13 mouse cellular contexts compared by ENCODE assay signal in the genomic region with DNA sequence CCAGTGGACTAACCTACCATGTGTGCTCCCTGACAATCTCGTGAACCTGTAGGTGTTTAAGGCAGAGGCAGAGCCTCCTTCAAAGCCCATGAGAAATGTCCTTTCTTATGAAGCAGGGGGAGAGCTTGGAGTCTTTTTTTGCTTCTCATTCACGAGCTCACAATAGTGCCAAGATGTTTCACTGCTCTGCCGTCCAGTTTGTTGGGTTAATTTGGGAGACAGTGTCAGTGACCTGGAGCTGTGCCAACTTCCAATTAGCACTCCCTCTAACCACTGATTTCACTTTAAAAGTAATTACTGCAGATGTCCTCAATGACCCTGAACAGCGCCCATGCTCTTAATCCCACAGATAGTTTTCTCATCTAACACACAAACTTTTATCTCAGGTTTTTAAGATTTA. TPM values are rescaled to one million over a fixed set of nuclear protein-coding genes. Genes with fewer than 3 reads are reported as not detected.
DNase-seq lines count a peak whose midpoint lies in the region; ATAC-seq and TF ChIP-seq lines count a peak whose summit lies in the region.
"Had no signal": no experiment of that assay in that cellular context is flagged by ENCODE, and none has a peak within 500 bp of the region (broad histone marks: within the 10 kb centered on the region; RNA-seq: fewer than 3 reads in every experiment).

No protein-coding gene starts in this region.

- H3K4me1 ChIP-seq in liver, adult 2 months (ENCODE audit: control insufficient read depth, insufficient read depth, low read length): no peaks in the 10 kb centered on the region
- H3K4me1 ChIP-seq: embryonic facial prominence, embryonic 13.5 days; limb, embryonic 13.5 days had no signal

- no peaks in the 10 kb centered on the region for H3K36me3 ChIP-seq in liver, adult 2 months (ENCODE audit: control insufficient read depth, insufficient read depth, low read length)
- H3K36me3 ChIP-seq: embryonic facial prominence, embryonic 13.5 days; limb, embryonic 13.5 days had no signal

- no peaks in the 10 kb centered on the region for H3K79me2 ChIP-seq in liver, adult 2 months (ENCODE audit: control insufficient read depth, insufficient read depth, low read length)

- H3K4me3 ChIP-seq in liver, adult 2 months (ENCODE audit: insufficient read depth, low read depth, low read length): no peak overlapping the region
- H3K4me3 ChIP-seq: embryonic facial prominence, embryonic 13.5 days; heart, adult 2 months; limb, embryonic 13.5 days had no signal

- no peak overlapping the region for H3K27ac ChIP-seq in liver, adult 2 months (replicated peaks; ENCODE audit: insufficient read depth, low read depth, low read length)
- H3K27ac ChIP-seq: embryonic facial prominence, embryonic 13.5 days; heart, adult 2 months; limb, embryonic 13.5 days had no signal

- TF ChIP-seq POLR2A in liver, adult 2 months (IDR thresholded peaks at IDR 0.05; ENCODE audit: extremely low read depth, insufficient read depth, low read length): no peak

- DNase-seq in heart, adult 11 months: peak; percentile 88
- no peak for DNase-seq in heart, postnatal 25 days (ENCODE audit: low spot score)
- DNase-seq in liver, adult 2 months (ENCODE audit: extremely low read depth, low read depth, low spot score): peak; percentile 42
- DNase-seq in liver: no peak
- DNase-seq in cerebellum, postnatal 10 days: peak; percentile 59 to 63
- DNase-seq in heart, postnatal 4 days: peak; percentile 42
- DNase-seq in gastrocnemius, postnatal 14 days: no peak
- DNase-seq: adrenal gland, adult 8-10 months; lung, embryonic 14.5 days had no signal

- 63% methylated on average over 4 of the region's 4 CpGs for WGBS in liver, adult 2 months

- no peak overlapping the region for H3K9ac ChIP-seq in liver, adult 2 months (ENCODE audit: low read depth, low read length)
- H3K9ac ChIP-seq: embryonic facial prominence, embryonic 13.5 days; limb, embryonic 13.5 days; lung, embryonic 14.5 days had no signal

- no peak for ATAC-seq in frontal cortex, adult (ENCODE audit: low TSS enrichment)

- TF ChIP-seq CTCF in liver, adult 2 months (IDR thresholded peaks at IDR 0.05; ENCODE audit: low read depth, low read length): no peak

- H3K27me3 ChIP-seq in liver, adult 2 months (ENCODE audit: control insufficient read depth, insufficient read depth, low read length): no peaks in the 10 kb centered on the region
- H3K27me3 ChIP-seq: embryonic facial prominence, embryonic 13.5 days; limb, embryonic 13.5 days had no signal

- intact Hi-C loops in heart, postnatal 25 days (cut with DNase I): no loop called here
- intact Hi-C loops in gastrocnemius, postnatal 14 days (cut with DNase I; ENCODE audit: low total_unique reads): no loop called here

RNA-seq across cellular contexts. Expression of a gene that starts 50.9 kb away (rescaled TPM):
- 10 to 100 TPM; 23.8 to 27.1 TPM for total RNA-seq in heart, postnatal 25 days (2021)
- 122 and 144 TPM in 2 replicates for total RNA-seq in liver, adult 2 months (2014; rRNA removed)
- polyA plus RNA-seq in liver, adult 2 months (2012; rRNA removed): 187 and 252 TPM in 2 replicates
- 10 to 100 TPM; 21.0 to 23.6 TPM for total RNA-seq in heart, postnatal 4 days (2021)
- total RNA-seq in gastrocnemius, postnatal 14 days (2021): 10 to 100 TPM; 11.8 to 12.5 TPM

Comparison
In these comparisons a context has a peak if more than half of its experiments do, and no peak if none do; other contexts are left out.
1. DNase-seq: peak in heart, adult 11 months (single experiment), liver, adult 2 months (single experiment), cerebellum, postnatal 10 days (2 of 2) and heart, postnatal 4 days (single experiment); none in heart, postnatal 25 days (single experiment), liver (single experiment) and gastrocnemius, postnatal 14 days (single experiment).